Mouse (Mus musculus): ENCODE measurements around the gene Polg2.
A peak's percentile ranks its signal among the peaks of the same experiment; 100 is the strongest.
"Not testable (repeated sequence)": the region's sequence is repeated elsewhere in the genome, so short reads cannot be mapped to it uniquely, and the experiment has no call there.

Polg2 gene

GRCm38 (mm10) chr11:106788775-106789459 lies 9.6 kb upstream of the Polg2 start, which contains the start of the genes Ddx5 and Cep95:
TSS of gene Ddx5 (minus strand) at chr11:106789185.
TSS of gene Cep95 (plus strand) at chr11:106789252.
- peak; percentile 94 for DNase-seq (ENCODE audit: low spot score)

- peak; percentile 99 for DNase-seq (ENCODE audit: low spot score)
These were observed 8.9 kb upstream of the Polg2 start for GRCm38 (mm10) chr11:106788026-106788774.

- peak; percentile 88 for DNase-seq (ENCODE audit: low spot score)
These were observed 8.0 kb upstream of the Polg2 start for GRCm38 (mm10) chr11:106787131-106788025.

GRCm38 (mm10) chr11:106785043-106785442 lies 5.7 kb upstream of the Polg2 start:
- no peak for DNase-seq (ENCODE audit: low spot score)

GRCm38 (mm10) chr11:106784476-106784875 lies 5.1 kb upstream of the Polg2 start:
- DNase-seq (ENCODE audit: low spot score) = no peak

- no peak for DNase-seq (ENCODE audit: low spot score)
These were observed 3.8 kb upstream of the Polg2 start for GRCm38 (mm10) chr11:106782841-106783764.

GRCm38 (mm10) chr11:106782271-106782670 lies 2.9 kb upstream of the Polg2 start:
- not testable (repeated sequence) for DNase-seq (ENCODE audit: low spot score)

GRCm38 (mm10) chr11:106780590-106781220 lies 1.4 kb upstream of the Polg2 start:
- no peak for DNase-seq (ENCODE audit: low spot score)

- DNase-seq (ENCODE audit: low spot score) = no peak
These were observed 720 bp upstream of the Polg2 start for GRCm38 (mm10) chr11:106780089-106780425.

GRCm38 (mm10) chr11:106778589-106779387 lies 549 bp downstream of the Polg2 start:
- DNase-seq (ENCODE audit: low spot score) = no peak

GRCm38 (mm10) chr11:106778132-106778531 lies 1.2 kb downstream of the Polg2 start:
- DNase-seq (ENCODE audit: low spot score) = no peak

GRCm38 (mm10) chr11:106777395-106777794 lies 1.9 kb downstream of the Polg2 start:
- DNase-seq (ENCODE audit: low spot score) = no peak

GRCm38 (mm10) chr11:106776960-106777359 lies 2.4 kb downstream of the Polg2 start:
- no peak for DNase-seq (ENCODE audit: low spot score)

- no peak for DNase-seq (ENCODE audit: low spot score)
These were observed 6.3 kb downstream of the Polg2 start for GRCm38 (mm10) chr11:106773061-106773460.

GRCm38 (mm10) chr11:106770195-106770974 lies 9.0 kb downstream of the Polg2 start:
- no peak for DNase-seq (ENCODE audit: low spot score)

- DNase-seq (ENCODE audit: low spot score) = no peak
These were observed 11.8 kb downstream of the Polg2 start for GRCm38 (mm10) chr11:106767516-106767915.

- DNase-seq (ENCODE audit: low spot score) = no peak
These were observed 12.7 kb downstream of the Polg2 start for GRCm38 (mm10) chr11:106766611-106767162.

- DNase-seq (ENCODE audit: low spot score) = no peak
These were observed 16.5 kb downstream of the Polg2 start for GRCm38 (mm10) chr11:106762800-106763185.

Measured in ovary, postnatal 14 days (tissue).